Mouse (Mus musculus): Measurements from ENCODE around the gene Lmod2.

DNA sequence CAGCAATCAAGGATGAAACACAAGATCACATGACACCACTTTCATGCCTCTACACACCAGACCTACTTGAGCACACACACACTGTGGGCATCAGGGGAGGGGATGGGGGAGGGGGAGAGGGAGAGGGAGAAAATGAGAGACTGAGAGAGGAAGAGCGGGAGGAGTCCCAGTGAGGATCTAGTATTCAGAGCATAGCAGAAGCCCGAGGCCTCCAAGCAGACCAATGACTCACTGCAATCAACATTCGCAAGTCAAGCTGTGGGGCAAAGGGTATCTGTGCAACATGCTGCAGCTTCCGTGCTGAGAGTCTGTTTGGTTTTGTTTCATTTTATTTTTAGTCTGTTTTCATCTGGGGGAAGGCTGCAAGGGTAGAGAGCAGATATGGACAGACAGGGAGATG is 34.5 kb downstream of the Lmod2 start:
- TF ChIP-seq SRF (IDR thresholded peaks at IDR 0.05; ENCODE audit: control insufficient read depth, insufficient read length, low read depth), result no peak
- TF ChIP-seq POLR2A (IDR thresholded peaks at IDR 0.05; ENCODE audit: insufficient read length, low read depth), result no peak
- no peak for TF ChIP-seq TCF12 (IDR thresholded peaks at IDR 0.05; ENCODE audit: insufficient read depth, poor library complexity, severe bottlenecking)
- TF ChIP-seq USF1 (IDR thresholded peaks at IDR 0.05; ENCODE audit: low read depth), result no peak
- TF ChIP-seq E2F4 (IDR thresholded peaks at IDR 0.05; ENCODE audit: insufficient read depth), result no peak
- TF ChIP-seq MYOD1 (IDR thresholded peaks at IDR 0.05; ENCODE audit: control insufficient read depth in 1 of 3, insufficient read length in 2 of 3, low read depth in 2 of 3), result no peak
- TF ChIP-seq REST (IDR thresholded peaks at IDR 0.05; ENCODE audit: insufficient read depth, insufficient read length), result no peak
- no peak for TF ChIP-seq MAX (IDR thresholded peaks at IDR 0.05; ENCODE audit: low read depth)
